Mouse (Mus musculus) liver, embryonic 11.5 days (tissue): Measurements from ENCODE around the gene Atxn10. TPM values are rescaled to one million over a fixed set of nuclear protein-coding genes. Genes with fewer than 3 reads are reported as not detected.

ENCODE experiments used
- ATAC-seq: fragments of 200-750 bp; cut with Nextera tagmentation; replicated peaks from 2 replicates; pipeline ENCODE4 v1.8.0; 2017; ENCODE audit warnings: moderate number of reproducible peaks, mild to moderate bottlenecking, moderate TSS enrichment, moderate library complexity; ENCODE audit not compliant: low FRiP score
- DNase-seq: peaks from one replicate; pipeline ENCODE4 v3.0.0-alpha.2; 2017; ENCODE audit warnings: low spot score
- H3K27ac ChIP-seq: fragments of 300-500 bp; sonication (generic); 2 replicates; pipeline ENCODE4 v1.5.1; 2014; ENCODE audit warnings: mild to moderate bottlenecking, low read depth, low read length, control low read depth
- H3K27me3 ChIP-seq: fragments of 300-500 bp; sonication (generic); replicated peaks from 2 replicates; pipeline ENCODE4 v1.6.1; 2014; ENCODE audit warnings: low read length, mixed read lengths; ENCODE audit not compliant: control insufficient read depth, insufficient read depth
- H3K36me3 ChIP-seq: fragments of 300-500 bp; sonication (generic); 2 replicates; pipeline ENCODE4 v1.6.1; 2014; ENCODE audit warnings: mild to moderate bottlenecking, low read length, moderate library complexity, mixed read lengths; ENCODE audit not compliant: control insufficient read depth, insufficient read depth
- H3K4me1 ChIP-seq: fragments of 300-500 bp; sonication (generic); replicated peaks from 2 replicates; pipeline ENCODE4 v1.6.1; 2014; ENCODE audit warnings: low read length, mixed read lengths; ENCODE audit not compliant: control insufficient read depth, insufficient read depth
- H3K4me2 ChIP-seq: fragments of 300-500 bp; sonication (generic); 2 replicates; pipeline ENCODE4 v1.6.1; 2014; ENCODE audit warnings: mild to moderate bottlenecking, control low read depth, moderate library complexity
- H3K4me3 ChIP-seq: fragments of 300-500 bp; sonication (generic); 2 replicates; pipeline ENCODE4 v1.5.1; 2014; ENCODE audit warnings: low read depth, low read length, control low read depth
- H3K9ac ChIP-seq: fragments of 300-500 bp; sonication (generic); 2 replicates; pipeline ENCODE4 v1.6.1; 2014; ENCODE audit warnings: low read depth, low read length, control low read depth
- H3K9me3 ChIP-seq: fragments of 300-500 bp; sonication (generic); 2 replicates; pipeline ENCODE4 v1.6.1; 2016; ENCODE audit warnings: low read length, inconsistent platforms, mixed read lengths; ENCODE audit not compliant: control insufficient read depth
- WGBS: fragments of 180-500 bp; shearing (Covaris S2); extraction: QIAGEN DNeasy Blood & Tissue Kit; methylation state at CpG from one replicate; pipeline ENCODE4 v1.1.7; 2014; 5-methylcytosine and 5-hydroxymethylcytosine counted together
- polyA plus RNA-seq: library from polyadenylated mRNA; unstranded; fragments of >200 nt; fragmentation: Nextera tagmentation; extraction: Ambion mirVana; gene quantifications from 2 replicates; pipeline ENCODE4 v1.2.1, GENCODE M21; 2014

The Atxn10 gene
- polyA plus RNA-seq, 1 experiment from 2014 or later: 196 TPM

GRCm38 (mm10) chr15:85420686-85421085 lies 84.6 kb downstream of the Atxn10 start:
- no peak overlapping the region for H3K9ac ChIP-seq
- no peaks in the 10 kb centered on the region for H3K4me1 ChIP-seq
- no peaks in the 10 kb centered on the region for H3K9me3 ChIP-seq
- ATAC-seq (no peak), DNase-seq (no peak)
- no peak overlapping the region for H3K4me3 ChIP-seq
- no peak overlapping the region for H3K27ac ChIP-seq
- no peaks in the 10 kb centered on the region; the same call in 1 of the 2 replicates for H3K36me3 ChIP-seq
- H3K27me3 ChIP-seq: no peaks in the 10 kb centered on the region
- WGBS: 84% methylated on average over 2 of the region's 2 CpGs
- no peak overlapping the region for H3K4me2 ChIP-seq

GRCm38 (mm10) chr15:85424197-85424596 lies 88.2 kb downstream of the Atxn10 start:
- Histone ChIP-seq H3K27ac (no peak overlapping the region), H3K4me1 (no peaks in the 10 kb centered on the region), H3K9ac (no peak overlapping the region), H3K9me3 (no peaks in the 10 kb centered on the region), H3K27me3 (no peaks in the 10 kb centered on the region), H3K4me2 (no peak overlapping the region), H3K36me3 (no peaks in the 10 kb centered on the region), H3K4me3 (no peak overlapping the region)
- 86% methylated on average over 3 of the region's 3 CpGs for WGBS
- ATAC-seq (no peak), DNase-seq (no peak)

- Histone ChIP-seq H3K9ac (no peak overlapping the region), H3K4me3 (no peak overlapping the region), H3K36me3 (no peaks in the 10 kb centered on the region), H3K4me1 (no peaks in the 10 kb centered on the region), H3K27ac (no peak overlapping the region), H3K9me3 (no peaks in the 10 kb centered on the region), H3K27me3 (no peaks in the 10 kb centered on the region), H3K4me2 (no peak overlapping the region)
- no peak for ATAC-seq
- WGBS: 85% methylated on average over 6 of the region's 6 CpGs
- DNase-seq: no peak
These were observed 92.1 kb downstream of the Atxn10 start for GRCm38 (mm10) chr15:85428140-85428539.

GRCm38 (mm10) chr15:85442568-85442967 lies 106.5 kb downstream of the Atxn10 start:
- no peak overlapping the region for H3K4me3 ChIP-seq
- ATAC-seq: no peak
- no peaks in the 10 kb centered on the region for H3K9me3 ChIP-seq
- no peak overlapping the region for H3K9ac ChIP-seq
- no peak overlapping the region for H3K27ac ChIP-seq
- H3K4me1 ChIP-seq: no peaks in the 10 kb centered on the region
- 85% methylated on average over 3 of the region's 3 CpGs for WGBS
- H3K36me3 ChIP-seq: peaks cover 4% of the 10 kb centered on the region; the same call in 1 of the 2 replicates
- no peaks in the 10 kb centered on the region for H3K27me3 ChIP-seq
- H3K4me2 ChIP-seq: no peak overlapping the region
- no peak for DNase-seq

GRCm38 (mm10) chr15:85446652-85447051 lies 110.6 kb downstream of the Atxn10 start:
- no peak overlapping the region for H3K4me2 ChIP-seq
- H3K36me3 ChIP-seq: peaks cover 9% of the 10 kb centered on the region; the same call in 1 of the 2 replicates
- H3K4me1 ChIP-seq: no peaks in the 10 kb centered on the region
- H3K9ac ChIP-seq: no peak overlapping the region
- DNase-seq (no peak), ATAC-seq (no peak)
- H3K4me3 ChIP-seq: no peak overlapping the region
- 79% methylated on average over 3 of the region's 3 CpGs for WGBS
- no peaks in the 10 kb centered on the region for H3K9me3 ChIP-seq
- H3K27me3 ChIP-seq: no peaks in the 10 kb centered on the region
- no peak overlapping the region for H3K27ac ChIP-seq

GRCm38 (mm10) chr15:85456891-85457290 lies 120.8 kb downstream of the Atxn10 start:
- no peak overlapping the region for H3K27ac ChIP-seq
- H3K4me1 ChIP-seq: no peaks in the 10 kb centered on the region
- H3K4me3 ChIP-seq: no peak overlapping the region
- DNase-seq (no peak), ATAC-seq (no peak)
- no peaks in the 10 kb centered on the region for H3K9me3 ChIP-seq
- H3K4me2 ChIP-seq: no peak overlapping the region
- no peaks in the 10 kb centered on the region for H3K27me3 ChIP-seq
- 90% methylated on average over 8 of the region's 8 CpGs for WGBS
- no peak overlapping the region for H3K9ac ChIP-seq
- 0 out of 2 replicates have a peak, but pooled peaks cover 3% of the 10 kb centered on the region for H3K36me3 ChIP-seq

- ATAC-seq (no peak), DNase-seq (no peak)
- Histone ChIP-seq H3K4me1 (no peaks in the 10 kb centered on the region), H3K4me3 (no peak overlapping the region), H3K9ac (no peak overlapping the region), H3K9me3 (no peaks in the 10 kb centered on the region), H3K27ac (no peak overlapping the region), H3K36me3 (0 out of 2 replicates have a peak, but pooled peaks cover 5% of the 10 kb centered on the region), H3K27me3 (no peaks in the 10 kb centered on the region), H3K4me2 (no peak overlapping the region)
- WGBS: 94% methylated on average over 8 of the region's 8 CpGs
These were observed 121.8 kb downstream of the Atxn10 start for GRCm38 (mm10) chr15:85457838-85458237.

GRCm38 (mm10) chr15:85458631-85459082 lies 122.6 kb downstream of the Atxn10 start:
- H3K4me1 ChIP-seq: no peaks in the 10 kb centered on the region
- no peak overlapping the region for H3K9ac ChIP-seq
- no peak overlapping the region for H3K4me3 ChIP-seq
- 62% methylated on average over 4 of the region's 4 CpGs for WGBS
- peaks cover 8% of the 10 kb centered on the region; the same call in 1 of the 2 replicates for H3K36me3 ChIP-seq
- no peak overlapping the region for H3K27ac ChIP-seq
- no peaks in the 10 kb centered on the region for H3K9me3 ChIP-seq
- ATAC-seq (no peak), DNase-seq (no peak)
- no peaks in the 10 kb centered on the region for H3K27me3 ChIP-seq
- H3K4me2 ChIP-seq: no peak overlapping the region

GRCm38 (mm10) chr15:85461541-85461940 lies 125.5 kb downstream of the Atxn10 start:
- H3K4me3 ChIP-seq: no peak overlapping the region
- WGBS: 70% methylated on average over 4 of the region's 4 CpGs
- no peaks in the 10 kb centered on the region for H3K27me3 ChIP-seq
- DNase-seq (no peak), ATAC-seq (no peak)
- H3K27ac ChIP-seq: no peak overlapping the region
- no peak overlapping the region for H3K9ac ChIP-seq
- no peak overlapping the region for H3K4me2 ChIP-seq
- no peaks in the 10 kb centered on the region for H3K9me3 ChIP-seq
- no peaks in the 10 kb centered on the region for H3K4me1 ChIP-seq
- H3K36me3 ChIP-seq: peaks cover 7% of the 10 kb centered on the region; the same call in 1 of the 2 replicates
